Mouse (Mus musculus) hindbrain, embryonic 11.5 days (tissue): ENCODE data around the gene Pex1. TPM values are rescaled to one million over a fixed set of nuclear protein-coding genes. Genes with fewer than 3 reads are reported as not detected.
"Not testable (repeated sequence)": the region's sequence is repeated elsewhere in the genome, so short reads cannot be mapped to it uniquely, and the experiment has no call there.

Experiments used
- ATAC-seq: fragments of 200-750 bp; cut with Nextera tagmentation; 2 replicates; pipeline ENCODE4 v1.8.0; 2017; ENCODE audit warnings: mild to moderate bottlenecking, moderate TSS enrichment, moderate library complexity; ENCODE audit not compliant: low FRiP score
- DNase-seq: peaks from one replicate; pipeline ENCODE4 v3.0.0-alpha.2; 2015; ENCODE audit warnings: low spot score
- H3K27ac ChIP-seq: fragments of 300-500 bp; sonication (generic); 2 replicates; pipeline ENCODE4 v1.5.1; 2014; ENCODE audit warnings: mild to moderate bottlenecking, low read depth, low read length
- H3K27me3 ChIP-seq: fragments of 300-500 bp; sonication (generic); 2 replicates; pipeline ENCODE4 v1.6.1; 2014; ENCODE audit warnings: mild to moderate bottlenecking, low read length, moderate library complexity, mixed read lengths; ENCODE audit not compliant: control insufficient read depth, insufficient read depth
- H3K36me3 ChIP-seq: fragments of 300-500 bp; sonication (generic); 2 replicates; pipeline ENCODE4 v1.6.1; 2014; ENCODE audit warnings: mild to moderate bottlenecking, low read length, moderate library complexity, mixed read lengths; ENCODE audit not compliant: control insufficient read depth, insufficient read depth
- H3K4me1 ChIP-seq: fragments of 300-500 bp; sonication (generic); replicated peaks from 2 replicates; pipeline ENCODE4 v1.6.1; 2014; ENCODE audit warnings: low read length, mixed read lengths; ENCODE audit not compliant: control insufficient read depth, insufficient read depth
- H3K4me2 ChIP-seq: fragments of 300-500 bp; sonication (generic); replicated peaks from 2 replicates; pipeline ENCODE4 v1.6.1; 2014; ENCODE audit warnings: mild to moderate bottlenecking, low read depth, low read length
- H3K4me3 ChIP-seq: fragments of 300-500 bp; sonication (generic); 2 replicates; pipeline ENCODE4 v1.5.1; 2014; ENCODE audit warnings: low read depth, low read length
- H3K9ac ChIP-seq: fragments of 300-500 bp; sonication (generic); 2 replicates; pipeline ENCODE4 v1.6.1; 2014; ENCODE audit warnings: low read depth, low read length
- H3K9me3 ChIP-seq: fragments of 300-500 bp; sonication (generic); 2 replicates; pipeline ENCODE4 v1.6.1; 2016; ENCODE audit warnings: low read length; ENCODE audit not compliant: control insufficient read depth
- WGBS: fragments of 180-500 bp; shearing (Covaris S2); extraction: QIAGEN DNeasy Blood & Tissue Kit; methylation state at CpG from one replicate; pipeline ENCODE4 v1.1.7; 2014; 5-methylcytosine and 5-hydroxymethylcytosine counted together
- polyA plus RNA-seq: library from polyadenylated mRNA; unstranded; fragments of >200 nt; fragmentation: Nextera tagmentation; extraction: Ambion mirVana; gene quantifications from 2 replicates; pipeline ENCODE4 v1.2.1, GENCODE M21; 2014

Gene Pex1
- polyA plus RNA-seq, 1 experiment from 2014 or later = 18.5 TPM

DNA sequence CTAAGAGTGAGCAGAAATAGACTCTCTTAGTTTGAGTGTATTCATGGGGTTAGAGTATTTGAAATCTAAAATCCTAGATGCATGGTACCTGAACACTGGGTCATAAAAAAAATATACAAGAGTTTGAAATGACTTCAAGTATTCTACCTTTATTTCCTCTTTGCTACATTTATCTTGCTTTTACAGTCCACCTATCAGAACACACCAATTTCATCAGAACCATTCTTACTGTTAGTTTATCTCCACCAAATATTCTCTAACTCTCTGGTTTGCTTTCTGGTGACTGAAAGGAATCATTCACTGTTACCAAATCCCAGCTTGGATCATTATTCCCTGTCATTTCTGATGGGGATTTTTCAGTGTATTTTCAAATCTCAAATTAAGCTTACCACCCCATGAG lies 1.3 kb downstream of the Pex1 start:
- Histone ChIP-seq H3K9me3 (no peaks in the 10 kb centered on the region), H3K9ac (no peak overlapping the region), H3K4me1 (no peaks in the 10 kb centered on the region), H3K36me3 (no peaks in the 10 kb centered on the region), H3K27me3 (no peaks in the 10 kb centered on the region), H3K4me2 (no peak overlapping the region), H3K27ac (no peak overlapping the region), H3K4me3 (peak overlapping the region; percentile 85; the same call in 1 of the 2 replicates)
- ATAC-seq (no peak), DNase-seq (no peak)

DNA sequence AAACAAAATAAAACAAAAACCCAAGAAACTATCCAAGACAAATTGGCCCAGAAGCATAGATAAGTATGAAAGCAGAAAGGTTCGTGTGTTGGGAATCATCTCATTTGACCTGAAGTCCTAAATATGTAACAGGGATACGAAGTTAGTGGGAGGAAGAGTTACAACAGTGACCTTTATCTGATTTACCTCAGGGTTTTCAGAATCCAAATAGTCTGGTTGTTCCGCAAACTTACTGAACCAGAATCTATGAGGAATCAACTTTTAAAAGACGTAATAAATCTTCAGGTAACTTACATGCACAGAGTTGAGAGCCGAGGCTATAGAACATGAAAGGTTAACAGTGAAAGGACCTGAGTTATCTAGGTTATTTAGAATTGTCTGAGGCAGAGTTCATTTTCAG lies 2.9 kb downstream of the Pex1 start:
- Histone ChIP-seq H3K9me3 (no peaks in the 10 kb centered on the region), H3K27me3 (no peaks in the 10 kb centered on the region), H3K4me3 (no peak overlapping the region), H3K27ac (no peak overlapping the region), H3K36me3 (no peaks in the 10 kb centered on the region), H3K9ac (no peak overlapping the region), H3K4me2 (no peak overlapping the region), H3K4me1 (no peaks in the 10 kb centered on the region)
- ATAC-seq (no peak), DNase-seq (no peak)
- WGBS = 89% methylated on average over 5 of the region's 5 CpGs

- WGBS = 94% methylated on average over 1 of the region's 1 CpGs
- H3K4me2 ChIP-seq = no peak overlapping the region
- H3K27ac ChIP-seq = no peak overlapping the region
- H3K9me3 ChIP-seq = no peaks in the 10 kb centered on the region
- H3K36me3 ChIP-seq = no peaks in the 10 kb centered on the region
- H3K4me3 ChIP-seq = no peak overlapping the region
- DNase-seq (no peak), ATAC-seq (no peak)
- H3K9ac ChIP-seq = no peak overlapping the region
- no peaks in the 10 kb centered on the region for H3K4me1 ChIP-seq
- H3K27me3 ChIP-seq = no peaks in the 10 kb centered on the region
Measured at GRCm38 (mm10) chr5:3600298-3600697, 4.4 kb downstream of the Pex1 start.

- Histone ChIP-seq H3K4me2 (no peak overlapping the region), H3K27me3 (no peaks in the 10 kb centered on the region), H3K4me3 (no peak overlapping the region), H3K4me1 (no peaks in the 10 kb centered on the region), H3K36me3 (no peaks in the 10 kb centered on the region), H3K9me3 (no peaks in the 10 kb centered on the region), H3K27ac (no peak overlapping the region), H3K9ac (no peak overlapping the region)
- ATAC-seq (no peak), DNase-seq (no peak)
- 92% methylated on average over 3 of the region's 3 CpGs for WGBS
Measured at GRCm38 (mm10) chr5:3600790-3601189, 4.9 kb downstream of the Pex1 start.

DNA sequence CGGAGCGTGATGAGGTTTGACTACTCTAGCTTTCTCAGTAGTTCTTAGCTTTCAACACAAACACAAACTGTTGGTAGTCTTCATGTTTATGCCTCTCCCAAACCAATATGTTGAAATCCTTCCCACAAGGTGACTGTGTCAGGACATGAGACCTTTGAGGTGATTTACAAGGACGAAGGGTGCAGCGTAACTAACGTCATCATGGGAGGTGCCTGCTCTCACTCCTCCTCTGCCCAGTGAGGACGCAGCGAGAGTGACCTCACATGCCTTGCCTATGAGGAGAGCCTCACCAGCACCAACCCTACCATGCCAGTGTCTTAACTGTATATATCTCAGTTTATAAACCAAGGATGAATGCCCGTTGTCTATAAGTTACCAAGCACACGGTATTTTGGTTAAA lies 11.2 kb downstream of the Pex1 start:
- no peak for DNase-seq
- no peak for ATAC-seq
- H3K4me3 ChIP-seq = no peak overlapping the region
- no peaks in the 10 kb centered on the region for H3K4me1 ChIP-seq
- H3K27me3 ChIP-seq = no peaks in the 10 kb centered on the region
- 96% methylated on average over 9 of the region's 9 CpGs for WGBS
- no peak overlapping the region for H3K4me2 ChIP-seq
- H3K36me3 ChIP-seq = peaks cover 4% of the 10 kb centered on the region; the same call in 1 of the 2 replicates
- H3K27ac ChIP-seq = no peak overlapping the region
- H3K9ac ChIP-seq = no peak overlapping the region
- H3K9me3 ChIP-seq = no peaks in the 10 kb centered on the region

- Histone ChIP-seq H3K27me3 (no peaks in the 10 kb centered on the region), H3K9ac (no peak overlapping the region), H3K4me1 (no peaks in the 10 kb centered on the region), H3K27ac (no peak overlapping the region), H3K4me2 (no peak overlapping the region), H3K36me3 (peaks cover 6% of the 10 kb centered on the region), H3K4me3 (no peak overlapping the region), H3K9me3 (no peaks in the 10 kb centered on the region)
- 92% methylated on average over 7 of the region's 7 CpGs for WGBS
- ATAC-seq (no peak), DNase-seq (no peak)
Measured at GRCm38 (mm10) chr5:3609241-3609640, 13.4 kb downstream of the Pex1 start.

- 95% methylated on average over 2 of the region's 2 CpGs for WGBS
- not testable (repeated sequence) for H3K4me1 ChIP-seq, H3K27me3 ChIP-seq, H3K4me2 ChIP-seq, H3K9me3 ChIP-seq, H3K4me3 ChIP-seq, H3K9ac ChIP-seq, ATAC-seq, H3K27ac ChIP-seq, DNase-seq, H3K36me3 ChIP-seq
Measured at GRCm38 (mm10) chr5:3611835-3612234, 16.0 kb downstream of the Pex1 start.

DNA sequence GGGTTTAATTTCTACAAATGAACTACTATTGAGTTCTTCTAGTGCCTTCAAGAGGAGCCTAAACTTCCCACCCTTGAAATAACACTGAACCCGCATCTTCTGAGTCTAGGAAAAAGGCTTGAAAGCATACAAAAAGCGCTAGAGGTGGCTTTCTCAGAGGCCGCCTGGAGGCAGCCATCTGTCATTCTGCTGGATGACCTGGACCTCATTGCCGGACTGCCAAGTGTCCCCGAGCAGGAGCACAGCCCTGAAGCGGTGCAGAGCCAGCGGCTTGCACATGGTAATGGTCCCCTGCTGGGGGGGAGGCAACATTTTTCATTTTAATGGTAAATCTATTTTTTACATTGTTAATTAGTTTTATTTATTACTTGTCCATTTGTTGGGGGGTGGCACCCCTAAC lies 24.6 kb downstream of the Pex1 start:
- DNase-seq (no peak), ATAC-seq (no peak)
- 81% methylated on average over 7 of the region's 7 CpGs for WGBS
- Histone ChIP-seq H3K9me3 (no peaks in the 10 kb centered on the region), H3K27ac (no peak overlapping the region), H3K4me3 (no peak overlapping the region), H3K4me2 (no peak overlapping the region), H3K4me1 (no peaks in the 10 kb centered on the region), H3K27me3 (no peaks in the 10 kb centered on the region), H3K36me3 (no peaks in the 10 kb centered on the region), H3K9ac (no peak overlapping the region)

- DNase-seq (no peak), ATAC-seq (no peak)
- H3K9me3 ChIP-seq = no peaks in the 10 kb centered on the region
- 93% methylated on average over 5 of the region's 5 CpGs for WGBS
- no peak overlapping the region for H3K27ac ChIP-seq
- H3K4me2 ChIP-seq = no peak overlapping the region
- 0 out of 2 replicates have a peak, but pooled peaks cover 2% of the 10 kb centered on the region for H3K36me3 ChIP-seq
- no peak overlapping the region for H3K4me3 ChIP-seq
- H3K27me3 ChIP-seq = no peaks in the 10 kb centered on the region
- H3K9ac ChIP-seq = no peak overlapping the region
- no peaks in the 10 kb centered on the region for H3K4me1 ChIP-seq
Measured at GRCm38 (mm10) chr5:3630055-3630454, 34.2 kb downstream of the Pex1 start.
